Mouse (Mus musculus) embryo, embryonic 10.5 days (tissue): ENCODE measurements around the gene Gm44805.

Source experiments
- DNase-seq: peaks from one replicate; pipeline ENCODE4 v3.0.0-alpha.2; 2015; ENCODE audit warnings: low spot score

Gene Gm44805

GRCm38 (mm10) chr7:19698907-19699826 lies 17.9 kb upstream of the Gm44805 start, which contains the start of gene Apoe:
Gene Apoe (minus strand): TSS chr7:19699188.
- DNase-seq = peak; percentile 70

GRCm38 (mm10) chr7:19697949-19698906 lies 17.0 kb upstream of the Gm44805 start:
- peak; percentile 79 for DNase-seq

- DNase-seq = no peak
Measured at GRCm38 (mm10) chr7:19696336-19696873, 15.2 kb upstream of the Gm44805 start.

- no peak for DNase-seq
Measured at GRCm38 (mm10) chr7:19695881-19696280, 14.7 kb upstream of the Gm44805 start.

- DNase-seq = no peak
Measured at GRCm38 (mm10) chr7:19695213-19695594, 14.0 kb upstream of the Gm44805 start.

- no peak for DNase-seq
Measured at GRCm38 (mm10) chr7:19694336-19695212, 13.4 kb upstream of the Gm44805 start.

GRCm38 (mm10) chr7:19693421-19693820 lies 12.2 kb upstream of the Gm44805 start:
- DNase-seq = peak; percentile 39

GRCm38 (mm10) chr7:19691873-19692865 lies 10.9 kb upstream of the Gm44805 start, which contains the start of gene Apoc1:
Gene Apoc1 (minus strand): TSS chr7:19692660.
- DNase-seq = no peak

- DNase-seq = no peak
Measured at GRCm38 (mm10) chr7:19691434-19691833, 10.2 kb upstream of the Gm44805 start.

GRCm38 (mm10) chr7:19690845-19691244 lies 9.6 kb upstream of the Gm44805 start:
- DNase-seq = no peak

- DNase-seq = no peak
Measured at GRCm38 (mm10) chr7:19688611-19689010, 7.4 kb upstream of the Gm44805 start.

GRCm38 (mm10) chr7:19688101-19688500 lies 6.9 kb upstream of the Gm44805 start:
- DNase-seq = no peak

- peak; percentile 47 for DNase-seq
Measured at GRCm38 (mm10) chr7:19686927-19687583, 5.8 kb upstream of the Gm44805 start.

- no peak for DNase-seq
Measured at GRCm38 (mm10) chr7:19686521-19686920, 5.3 kb upstream of the Gm44805 start.

- DNase-seq = no peak
Measured at GRCm38 (mm10) chr7:19685374-19685773, 4.2 kb upstream of the Gm44805 start.

- DNase-seq = no peak
Measured at GRCm38 (mm10) chr7:19683771-19684201, 2.6 kb upstream of the Gm44805 start.

GRCm38 (mm10) chr7:19682979-19683378 lies 1.8 kb upstream of the Gm44805 start:
- DNase-seq = no peak

- DNase-seq = no peak
Measured at GRCm38 (mm10) chr7:19680702-19681101, 521 bp downstream of the Gm44805 start.

GRCm38 (mm10) chr7:19678901-19679300 lies 2.3 kb downstream of the Gm44805 start:
- DNase-seq = no peak
